ENCODE assay signal across 10 mouse cellular contexts in genomic region chr3:19410938-19411515, GRCm38 (mm10).
DNase-seq lines count a peak whose midpoint lies in the region; ATAC-seq lines count a peak whose summit lies in the region.
"Had no signal": no experiment of that assay in that cellular context is flagged by ENCODE, and none has a peak within 500 bp of the region (broad histone marks: within the 10 kb centered on the region; RNA-seq: fewer than 3 reads in every experiment).

No protein-coding gene starts in this region.

- DNase-seq in spleen, adult 12 weeks (ENCODE audit: low spot score), result peak; percentile 11
- no peak for DNase-seq in spleen, postnatal 14 days (ENCODE audit: low spot score in 2 of 2)
- DNase-seq in thymus, postnatal 4 days, result peak; percentile 52
- DNase-seq in testis, postnatal 14 days (ENCODE audit: low spot score), result no peak
- no peak for DNase-seq in right cerebral cortex, postnatal 14 days
- DNase-seq in cerebellum, postnatal 25 days, result no peak

- ATAC-seq in granulocyte monocyte progenitor cell, adult 5-6 weeks (replicated peaks; ENCODE audit: poor library complexity, severe bottlenecking), result peak; percentile 69

- H3K36me3 ChIP-seq in macrophage (ENCODE audit: inconsistent target), result no peaks in the 10 kb centered on the region
- H3K36me3 ChIP-seq: midbrain, embryonic 10.5 days had no signal

- H3K4me3 ChIP-seq in macrophage (ENCODE audit: inconsistent target), result no peak overlapping the region
- H3K4me3 ChIP-seq: heart, adult 2 months; midbrain, embryonic 10.5 days had no signal

- no peaks in the 10 kb centered on the region for H3K79me2 ChIP-seq in macrophage (ENCODE audit: inconsistent target)

- 12% methylated on average over 3 of the region's 3 CpGs for WGBS in macrophage (ENCODE audit: missing documents)

- H3K27ac ChIP-seq in macrophage, result peak overlapping the region; percentile 32
- H3K27ac ChIP-seq: heart, adult 2 months; midbrain, embryonic 10.5 days had no signal

Comparison
In these comparisons a context has a peak if more than half of its experiments do, and no peak if none do; other contexts are left out.
1. DNase-seq: peak in spleen, adult 12 weeks (single experiment) and thymus, postnatal 4 days (single experiment); none in spleen, postnatal 14 days (0 of 2), testis, postnatal 14 days (single experiment), right cerebral cortex, postnatal 14 days (single experiment) and cerebellum, postnatal 25 days (0 of 2).